Mouse (Mus musculus) spleen, postnatal 4 days (tissue): Measurements from ENCODE around the gene Wipf2.
A peak's percentile ranks its signal among the peaks of the same experiment; 100 is the strongest.

Source experiments
- DNase-seq, 2 experiments: peaks; one replicate each; pipeline ENCODE4 v3.0.0; 2022; ENCODE audit warnings: low spot score in 2 of 2

Wipf2 gene

GRCm38 (mm10) chr11:98854116-98854515 is 9.3 kb upstream of the Wipf2 start:
- no peak for DNase-seq

GRCm38 (mm10) chr11:98854659-98855058 is 8.8 kb upstream of the Wipf2 start:
- no peak for DNase-seq

DNA sequence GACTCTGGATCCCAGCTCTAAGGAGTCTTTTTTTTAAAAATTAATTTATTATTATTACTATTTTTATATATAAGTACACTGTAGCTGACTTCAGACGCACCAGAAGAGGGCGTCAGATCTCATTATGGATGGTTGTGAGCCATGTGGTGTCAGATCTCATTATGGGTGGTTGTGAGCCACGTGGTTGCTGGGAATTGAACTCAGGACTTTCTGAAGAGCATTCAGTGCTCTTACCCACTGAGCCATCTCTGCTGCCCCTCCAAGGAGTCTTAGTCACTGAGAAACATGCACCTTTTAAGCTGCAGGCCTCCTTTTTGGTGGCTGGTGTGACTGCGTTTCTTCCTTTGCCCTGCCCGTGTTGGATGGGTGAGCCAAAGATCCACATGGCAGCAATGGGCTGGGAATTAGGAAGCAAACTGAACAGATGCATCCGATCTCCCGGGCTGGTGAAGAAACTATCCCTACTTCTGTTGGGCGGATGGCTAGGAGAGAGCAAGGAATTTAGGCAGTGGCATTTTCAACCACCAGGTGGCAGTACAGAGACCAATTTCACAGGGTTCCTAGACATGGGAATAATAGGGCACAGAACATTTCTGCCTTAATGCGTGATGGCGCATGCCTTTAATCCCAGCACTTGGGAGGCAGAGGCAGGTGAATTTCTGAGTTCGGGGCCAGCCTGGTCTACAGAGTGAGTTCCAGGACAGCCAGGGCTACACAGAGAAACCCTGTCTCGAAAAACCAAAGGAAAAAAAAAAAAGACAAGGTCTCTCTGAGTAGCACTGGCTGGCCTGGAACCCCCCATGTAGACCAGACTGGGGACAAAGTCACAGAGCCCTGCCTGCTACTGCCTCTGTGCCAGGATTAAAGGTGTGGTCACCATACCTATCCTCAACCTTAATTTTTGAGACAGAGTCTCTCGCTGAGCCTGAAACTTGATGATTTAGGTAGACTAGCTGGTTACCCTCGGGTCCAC is 4.4 kb upstream of the Wipf2 start:
- DNase-seq, result peak; percentile 87 to 94

DNA sequence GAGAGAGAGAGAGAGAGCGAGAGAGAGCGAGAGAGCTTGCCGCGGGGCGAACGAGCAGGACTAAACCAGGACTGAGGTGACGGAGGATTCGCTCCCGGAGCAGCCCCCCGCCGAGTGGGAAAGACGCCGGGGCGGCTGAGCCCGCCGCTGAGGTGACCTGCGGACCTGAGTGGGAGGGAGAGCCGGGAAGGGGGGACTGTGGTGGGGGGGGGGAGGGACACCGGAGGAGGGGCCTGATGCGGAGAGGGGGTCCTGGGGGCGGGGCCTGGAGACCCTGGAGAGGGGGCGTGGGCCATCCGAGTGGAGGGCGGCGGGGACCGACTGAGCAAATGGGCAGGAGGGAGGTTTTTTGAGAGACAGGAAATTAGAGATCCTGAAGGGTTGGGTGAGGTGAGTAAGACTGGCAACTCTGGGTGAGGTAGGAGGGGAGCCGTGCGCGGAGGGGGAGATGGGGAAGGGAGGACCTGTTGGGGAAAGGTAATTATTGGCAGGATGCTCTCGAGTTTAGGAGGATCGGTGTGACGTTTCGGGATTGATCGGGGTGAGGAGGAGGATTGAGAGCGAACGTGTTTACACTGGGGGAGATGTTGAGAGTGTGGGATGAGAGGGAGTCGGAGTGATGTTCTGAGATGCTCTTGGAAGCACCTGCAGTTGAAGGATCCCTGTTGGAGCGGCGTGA is 452 bp downstream of the Wipf2 start:
- peak in 1 of 2 experiments; percentile 41 for DNase-seq

DNA sequence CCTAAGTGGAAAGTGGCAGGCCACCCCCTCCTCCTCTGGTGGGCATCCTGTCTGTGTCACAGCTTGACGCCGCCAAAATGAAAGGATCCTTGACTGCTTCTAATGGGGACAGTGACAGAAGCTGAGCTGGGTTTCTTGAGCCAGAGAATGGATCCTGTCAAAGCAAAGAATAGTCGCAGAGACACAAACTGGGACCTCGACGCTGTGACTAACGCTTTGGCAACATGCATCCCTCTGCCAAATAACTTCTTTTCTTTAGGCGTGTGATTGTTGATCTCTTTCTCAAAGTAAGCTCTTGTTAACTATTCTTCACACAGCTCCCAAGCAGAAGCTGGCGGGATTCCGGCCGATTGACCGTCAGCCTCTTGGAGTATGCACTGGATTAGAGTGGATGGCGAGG is 3.9 kb downstream of the Wipf2 start:
- no peak for DNase-seq

DNA sequence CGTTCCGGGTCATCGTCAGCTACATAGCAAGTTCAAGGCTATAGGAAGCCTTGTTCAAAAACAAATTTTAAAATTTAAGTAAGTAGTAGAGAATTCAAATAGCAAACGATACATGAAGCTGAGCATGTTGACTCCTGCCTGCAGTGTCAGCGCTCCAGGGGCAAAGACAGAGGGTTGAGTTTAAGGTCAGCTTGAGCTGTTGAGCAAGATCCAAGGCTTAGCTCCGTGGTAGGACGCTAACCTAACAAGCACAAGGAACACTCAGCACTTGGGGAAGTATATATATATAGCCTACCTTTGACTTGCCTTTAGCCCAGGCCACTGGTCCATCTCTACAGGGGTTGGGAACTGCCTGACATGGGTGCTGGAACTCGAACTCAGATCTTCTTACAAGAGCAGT is 6.5 kb downstream of the Wipf2 start:
- DNase-seq, result no peak

GRCm38 (mm10) chr11:98870791-98871190 is 7.4 kb downstream of the Wipf2 start:
- DNase-seq, result no peak

DNA sequence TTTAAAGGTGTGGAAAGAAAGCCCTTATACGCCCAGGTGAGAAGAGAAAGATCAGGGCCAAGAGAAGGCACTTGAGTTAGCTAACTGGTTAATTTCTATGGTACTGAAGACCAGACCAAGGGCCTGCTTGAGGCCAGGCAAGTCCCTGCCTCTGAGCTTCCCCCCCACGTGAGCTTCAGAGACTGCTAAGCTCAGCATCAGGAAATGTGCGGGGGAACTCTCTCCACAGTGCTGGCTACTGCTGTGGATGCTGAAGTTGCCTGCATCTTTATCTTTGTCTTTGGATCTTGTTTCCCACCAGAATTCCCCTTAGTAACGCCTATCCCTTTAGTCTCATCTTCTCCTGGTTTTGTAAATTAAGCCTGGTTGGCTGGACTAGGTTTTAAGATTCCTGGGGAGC is 8.0 kb downstream of the Wipf2 start:
- DNase-seq, result no peak

- no peak for DNase-seq
Measured at GRCm38 (mm10) chr11:98872040-98872439, 8.6 kb downstream of the Wipf2 start.

DNA sequence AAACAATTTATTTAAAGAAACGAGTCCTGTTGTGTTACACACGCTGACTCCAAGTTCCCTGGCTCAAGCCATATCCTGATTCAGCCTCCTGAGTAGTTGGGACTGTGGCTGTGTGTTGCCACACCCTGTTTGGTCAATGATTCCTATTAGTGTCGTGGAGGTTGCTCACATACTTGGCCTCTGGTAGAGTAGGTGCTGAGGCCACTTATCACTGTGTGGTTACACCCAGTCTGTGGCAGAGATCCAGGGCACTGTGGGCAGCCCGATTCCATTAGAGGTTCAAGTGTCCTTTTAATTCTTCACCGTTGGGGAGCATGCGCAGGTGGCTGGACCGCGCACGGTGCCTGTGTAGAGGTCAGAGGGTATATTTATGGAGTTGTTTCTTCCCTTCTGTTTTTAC is 10.5 kb downstream of the Wipf2 start:
- peak in 1 of 2 experiments; percentile 54 for DNase-seq

- no peak for DNase-seq
Measured at GRCm38 (mm10) chr11:98877001-98877400, 13.6 kb downstream of the Wipf2 start.

DNA sequence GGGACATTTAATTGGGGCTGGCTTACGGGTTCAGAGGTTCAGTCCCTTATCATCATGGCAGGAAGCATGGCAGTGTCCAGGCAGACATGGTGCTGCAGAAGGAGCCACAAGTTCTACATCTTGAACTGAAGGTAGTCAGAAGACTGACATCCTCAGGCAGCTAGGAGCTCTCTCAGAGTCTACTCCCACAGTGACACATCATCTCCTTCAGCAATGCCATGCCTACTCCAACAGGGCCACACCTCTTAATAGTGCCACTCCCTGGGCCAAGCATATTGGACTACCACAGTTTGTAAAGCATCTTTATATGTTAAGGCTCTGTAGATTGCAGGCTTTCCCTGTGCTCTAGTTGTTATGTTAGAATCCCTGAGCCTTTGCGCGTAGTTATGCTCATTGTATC is 24.3 kb downstream of the Wipf2 start:
- no peak for DNase-seq

DNA sequence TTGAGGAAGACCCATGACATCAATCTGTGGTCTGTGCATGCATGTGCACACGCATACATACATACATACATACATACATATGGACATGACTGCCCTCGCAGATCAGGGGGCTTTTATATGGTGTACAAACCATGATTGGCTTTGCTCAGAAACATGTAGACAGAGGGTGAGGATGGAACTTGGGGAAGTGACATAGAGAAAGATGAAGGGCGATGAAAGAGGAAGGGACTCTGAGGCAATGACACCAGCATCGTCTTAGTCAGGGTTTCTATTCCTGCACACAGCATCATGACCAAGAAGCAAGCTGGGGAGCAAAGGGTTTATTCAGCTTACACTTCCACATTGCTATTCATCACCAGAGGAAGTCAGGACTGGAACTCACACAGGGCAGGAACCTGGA is 25.6 kb downstream of the Wipf2 start:
- DNase-seq, result no peak

DNA sequence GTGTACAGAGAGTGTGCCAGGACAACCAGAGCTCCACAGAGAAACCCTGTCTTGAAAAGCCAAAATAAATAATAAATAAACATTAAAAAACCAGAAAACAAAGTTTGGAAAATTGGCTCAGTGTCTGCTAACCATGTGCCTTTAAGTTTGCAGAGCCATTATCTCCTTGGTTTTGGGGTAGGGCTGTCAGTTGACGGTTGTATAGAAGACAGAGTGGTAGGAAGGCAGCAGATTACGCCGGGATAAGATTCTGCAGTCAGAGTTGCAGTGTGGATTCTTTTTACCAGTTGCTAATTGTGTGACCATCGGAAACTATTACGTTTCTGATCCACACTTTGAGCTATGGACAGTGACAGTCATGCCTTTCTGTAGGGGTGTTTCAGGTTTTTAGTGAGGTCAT is 26.5 kb downstream of the Wipf2 start:
- DNase-seq, result no peak

DNA sequence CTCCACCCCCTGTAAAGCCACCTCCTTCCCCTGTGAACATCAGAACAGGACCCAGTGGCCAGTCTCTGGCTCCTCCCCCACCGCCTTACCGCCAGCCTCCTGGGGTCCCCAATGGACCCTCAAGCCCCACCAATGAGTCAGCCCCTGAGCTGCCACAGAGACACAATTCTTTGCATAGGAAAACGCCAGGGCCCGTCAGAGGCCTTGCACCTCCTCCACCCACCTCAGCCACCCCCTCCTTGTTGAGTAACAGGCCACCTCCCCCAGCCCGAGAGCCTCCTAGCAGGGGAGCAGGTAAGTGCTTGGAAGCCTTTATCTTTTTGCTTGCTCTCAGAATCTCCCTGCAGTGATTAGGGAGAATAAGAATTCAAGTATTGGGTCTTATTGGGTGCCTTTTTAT is 29.0 kb downstream of the Wipf2 start:
- DNase-seq, result no peak

GRCm38 (mm10) chr11:98900529-98901125 is 37.2 kb downstream of the Wipf2 start:
- DNase-seq, result no peak

DNA sequence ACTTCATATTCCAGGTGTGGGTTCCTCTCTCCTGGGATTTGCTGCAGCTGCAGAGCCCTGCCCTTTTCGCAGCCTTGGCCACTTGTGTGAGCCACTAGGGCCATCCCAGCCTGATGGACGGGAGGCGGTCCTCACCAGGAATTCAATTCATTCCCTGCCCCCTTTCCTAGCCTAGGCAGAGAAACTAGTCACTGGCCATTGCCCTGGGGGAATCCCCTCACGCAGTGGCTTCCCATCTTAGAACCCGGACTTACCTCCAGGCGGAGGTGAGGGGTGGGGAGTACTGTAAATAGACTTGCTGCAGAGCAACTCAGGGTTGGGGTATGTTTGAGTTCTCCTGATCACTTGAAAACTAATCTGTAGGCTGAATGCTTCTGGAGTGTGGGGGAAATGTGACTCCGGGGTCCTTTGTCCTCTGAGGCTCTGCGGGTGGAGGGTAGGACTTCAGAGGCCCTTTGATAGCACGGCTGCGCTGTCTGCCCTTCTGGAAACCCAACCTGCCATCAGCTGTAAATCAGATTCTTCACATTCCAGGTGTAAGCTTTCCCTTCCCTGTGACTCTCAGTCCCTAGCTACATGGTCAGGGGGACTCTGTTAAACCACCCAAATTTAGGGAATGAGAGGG is 39.3 kb downstream of the Wipf2 start:
- no peak for DNase-seq

GRCm38 (mm10) chr11:98904577-98904976 is 41.1 kb downstream of the Wipf2 start:
- DNase-seq, result no peak

- DNase-seq, result no peak
Measured at GRCm38 (mm10) chr11:98905033-98905432, 41.6 kb downstream of the Wipf2 start.

DNA sequence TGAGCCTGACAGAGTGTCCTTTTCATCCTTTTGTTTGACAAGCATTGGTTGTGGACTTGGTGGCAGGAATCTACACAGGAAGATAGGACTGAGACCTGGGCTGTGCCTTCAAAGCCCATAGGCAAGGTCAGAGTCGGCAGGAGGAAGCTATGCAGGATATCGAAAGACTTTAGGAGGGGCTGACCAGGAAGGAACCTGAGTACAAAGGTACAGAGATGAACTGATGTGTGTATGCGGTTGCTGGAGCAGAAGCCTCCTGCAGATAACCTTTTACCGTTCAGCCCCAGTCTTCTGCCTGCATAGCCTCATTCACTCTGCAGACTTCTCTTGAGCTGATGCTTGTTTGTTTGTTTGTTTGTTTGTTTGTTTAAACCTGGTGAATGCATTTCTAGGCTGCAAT is 42.1 kb downstream of the Wipf2 start:
- no peak for DNase-seq

- DNase-seq, result no peak
Measured at GRCm38 (mm10) chr11:98907063-98907436, 43.6 kb downstream of the Wipf2 start.
